Mouse (Mus musculus) left cerebral cortex, adult 18-20 months (tissue): Measurements from ENCODE around the gene Zfp212. TPM values are rescaled to one million over a fixed set of nuclear protein-coding genes. Genes with fewer than 3 reads are reported as not detected.
A peak's percentile ranks its signal among the peaks of the same experiment; 100 is the strongest.

Source experiments
- DNase-seq, 2 experiments: peaks; one replicate each; pipeline ENCODE4 v3.0.0; 2021 to 2022; ENCODE audit warnings: low spot score in 2 of 2, mixed read lengths in 1 of 2
- long read RNA-seq, 2 experiments: library from polyadenylated mRNA; stranded (forward); transcript quantifications; one replicate each; pipeline ENCODE4 v2.0.0; 2021
- total RNA-seq, 2 experiments: library from RNA; stranded (reverse); gene quantifications; 2 replicates each; pipeline ENCODE4 v1.2.3; 2021

Zfp212 gene
- total RNA-seq, result 10 to 100 TPM; 17.0 to 18.3 TPM
- long read RNA-seq, experiment 1, transcript Zfp212-201 (5 exons, 2,801 nt), result major isoform, 15 of 22 reads
- long read RNA-seq, experiment 1, partial matches to known transcripts, result 0 of 22 reads
- long read RNA-seq, experiment 1, other reads (novel, unspliced or antisense), result 7 of 22 reads
- long read RNA-seq, experiment 2, transcript Zfp212-201 (5 exons, 2,801 nt), result major isoform, 14 of 19 reads
- long read RNA-seq, experiment 2, partial matches to known transcripts, result 2 of 19 reads
- long read RNA-seq, experiment 2, other reads (novel, unspliced or antisense), result 3 of 19 reads

DNA sequence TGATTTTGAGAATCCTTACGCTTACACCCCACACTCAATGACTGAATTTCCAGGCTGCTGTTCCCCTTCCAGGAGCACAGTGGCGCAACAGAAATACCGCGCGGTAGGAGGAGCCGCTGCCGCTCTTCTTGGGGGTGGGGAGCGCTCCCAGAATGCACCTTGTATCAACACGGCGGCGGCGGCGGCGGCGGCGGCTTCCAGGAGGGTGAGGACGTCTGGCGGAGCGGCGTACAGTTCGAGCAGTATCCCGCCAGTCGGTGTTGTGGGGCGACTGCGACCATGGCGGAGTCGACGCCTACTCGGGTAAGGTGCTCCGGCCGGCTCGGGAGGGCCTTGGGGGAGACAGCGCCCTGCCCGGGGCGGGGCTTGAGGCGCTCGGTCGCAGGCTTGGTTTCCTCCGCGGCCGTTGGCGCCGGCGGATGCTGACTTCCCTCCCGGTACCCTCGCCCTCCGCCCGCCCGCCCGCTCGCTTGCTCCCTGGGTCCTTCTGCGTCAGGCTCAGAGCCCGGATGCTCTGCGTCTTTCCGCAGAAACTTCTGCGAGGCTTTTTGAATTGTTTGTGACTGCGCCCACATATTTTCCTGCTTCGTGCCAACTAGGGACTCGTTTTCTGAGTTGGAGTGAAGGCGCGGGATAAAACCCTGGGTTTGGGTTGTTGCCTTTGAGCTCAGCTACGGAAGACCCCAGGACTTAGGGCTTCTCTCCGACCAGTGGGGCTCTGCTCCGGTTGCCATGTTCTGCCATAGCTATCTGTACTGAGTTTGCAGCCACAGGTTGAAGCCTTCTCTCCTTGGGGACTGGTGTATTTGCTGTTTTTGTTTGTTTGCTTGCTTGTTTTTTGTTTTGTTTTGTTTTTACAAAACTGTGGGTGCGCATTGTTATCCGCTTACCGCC is at the start of gene Zfp212:
TSS of gene Zfp212 (plus strand) at position 30 of the 894 bp plus-strand sequence.
- peak; percentile 86 to 91 for DNase-seq

DNA sequence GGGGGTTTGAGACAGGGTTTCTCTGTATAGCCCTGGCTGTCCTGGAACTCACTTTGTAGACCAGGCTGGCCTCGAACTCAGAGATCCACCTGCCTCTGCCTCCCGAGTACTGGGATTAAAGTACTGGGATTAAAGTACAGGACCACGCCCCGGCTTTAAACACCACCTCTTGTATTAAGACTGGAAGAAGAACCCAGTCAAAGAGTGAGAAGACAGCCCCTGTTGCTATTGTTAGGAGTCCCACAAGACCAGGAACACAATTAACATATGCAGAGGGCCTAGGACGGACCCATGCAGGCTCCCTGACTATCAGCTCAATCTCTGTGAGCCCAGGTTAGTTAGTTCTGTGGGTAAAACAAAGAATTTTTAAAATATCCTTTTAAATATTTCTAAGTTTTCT is 48.0 kb upstream of the Zfp212 start:
- no peak for DNase-seq

DNA sequence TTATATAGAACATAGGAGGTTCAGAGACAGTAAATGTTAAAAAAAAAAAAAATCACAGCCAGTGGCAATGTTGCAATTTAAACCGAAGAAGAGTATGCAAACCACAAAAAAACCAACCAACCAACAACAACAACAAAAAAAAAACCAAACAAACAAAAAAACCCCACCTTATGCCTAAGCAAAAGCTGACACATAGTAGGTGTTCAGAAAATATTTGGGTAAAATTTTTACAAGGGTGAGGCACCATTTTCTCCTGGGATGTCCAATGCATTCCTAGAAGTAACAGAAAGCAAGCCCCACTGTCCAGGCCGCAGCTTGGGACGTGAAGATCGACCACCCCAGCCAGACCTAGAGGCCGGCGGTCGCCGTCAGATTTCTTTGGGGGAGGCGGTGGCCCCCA is 43.2 kb upstream of the Zfp212 start, which contains the start of gene Zfp282:
TSS of gene Zfp282 (plus strand) at position 147 of the 400 bp plus-strand sequence.
- DNase-seq, result no peak

DNA sequence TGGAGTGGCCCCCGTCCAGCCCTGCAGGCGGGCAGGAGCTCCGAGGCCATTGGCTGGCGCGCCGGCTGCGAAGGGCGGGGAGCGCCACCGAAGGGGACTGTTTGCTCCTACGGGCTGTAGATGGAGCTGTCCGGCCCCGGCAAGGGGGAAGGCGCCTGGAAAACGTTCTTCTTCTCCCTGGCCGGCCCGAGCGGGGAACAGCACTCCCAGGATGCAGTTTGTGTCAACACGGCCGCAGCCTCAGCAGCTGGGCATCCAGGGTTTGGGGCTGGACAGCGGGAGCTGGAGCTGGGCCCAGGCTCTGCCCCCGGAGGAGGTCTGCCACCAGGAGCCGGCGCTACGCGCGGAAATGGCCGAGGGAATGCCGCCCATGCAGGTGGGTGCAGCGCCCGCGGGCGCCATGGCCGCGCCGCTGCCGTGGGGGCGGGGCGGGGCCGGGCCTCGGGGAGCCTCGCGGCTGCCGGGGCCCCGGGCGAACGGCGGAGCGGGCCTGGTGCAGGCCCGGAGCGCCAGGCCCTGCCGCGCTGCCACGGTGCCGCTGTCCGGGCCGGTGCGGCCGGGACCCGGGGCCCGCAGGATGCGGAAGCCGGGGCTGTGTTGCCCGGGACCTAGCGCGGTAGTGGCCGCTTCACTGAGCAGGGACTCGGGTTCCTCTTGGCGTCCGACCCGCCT is 42.7 kb upstream of the Zfp212 start:
- peak; percentile 84 to 92 for DNase-seq

DNA sequence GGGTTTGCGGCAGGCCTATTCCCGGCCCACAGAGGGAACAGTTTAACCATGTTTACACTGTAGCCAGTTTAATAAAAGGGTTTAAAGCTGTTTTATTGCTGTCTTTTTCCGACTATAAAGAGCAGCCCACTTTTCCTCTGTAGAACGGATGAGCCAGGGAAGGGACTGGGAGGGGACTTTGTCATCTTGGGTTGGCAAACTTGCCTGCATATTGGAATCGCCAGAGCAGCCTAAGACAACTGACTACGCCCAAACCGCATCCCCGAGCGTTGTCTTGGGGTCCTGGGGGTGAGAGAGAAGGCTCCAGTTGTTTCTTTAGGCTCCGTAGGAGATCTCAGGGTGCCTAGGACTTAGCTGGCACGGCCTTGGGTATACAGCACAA is 42.2 kb upstream of the Zfp212 start:
- peak in 1 of 2 experiments; percentile 11 for DNase-seq

DNA sequence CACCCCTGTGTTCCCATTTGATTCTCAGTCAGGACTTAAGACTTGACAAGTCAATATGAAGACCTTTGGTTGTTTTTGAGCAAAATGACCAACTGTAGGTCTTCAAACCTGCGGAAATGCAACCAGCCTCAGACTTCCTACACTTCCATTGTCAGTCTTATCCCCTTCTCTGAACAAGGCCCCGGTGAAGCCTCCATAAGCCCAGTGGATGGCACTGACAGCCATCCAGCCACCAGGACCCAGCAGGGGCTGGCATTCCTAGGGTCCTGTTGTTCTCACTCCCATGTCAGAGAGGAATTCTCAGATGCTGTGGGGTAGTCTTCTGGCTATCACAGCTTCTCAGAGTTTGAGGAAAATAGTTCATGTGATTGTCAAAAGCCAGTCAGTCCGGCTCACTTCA is 41.7 kb upstream of the Zfp212 start:
- DNase-seq, result no peak

DNA sequence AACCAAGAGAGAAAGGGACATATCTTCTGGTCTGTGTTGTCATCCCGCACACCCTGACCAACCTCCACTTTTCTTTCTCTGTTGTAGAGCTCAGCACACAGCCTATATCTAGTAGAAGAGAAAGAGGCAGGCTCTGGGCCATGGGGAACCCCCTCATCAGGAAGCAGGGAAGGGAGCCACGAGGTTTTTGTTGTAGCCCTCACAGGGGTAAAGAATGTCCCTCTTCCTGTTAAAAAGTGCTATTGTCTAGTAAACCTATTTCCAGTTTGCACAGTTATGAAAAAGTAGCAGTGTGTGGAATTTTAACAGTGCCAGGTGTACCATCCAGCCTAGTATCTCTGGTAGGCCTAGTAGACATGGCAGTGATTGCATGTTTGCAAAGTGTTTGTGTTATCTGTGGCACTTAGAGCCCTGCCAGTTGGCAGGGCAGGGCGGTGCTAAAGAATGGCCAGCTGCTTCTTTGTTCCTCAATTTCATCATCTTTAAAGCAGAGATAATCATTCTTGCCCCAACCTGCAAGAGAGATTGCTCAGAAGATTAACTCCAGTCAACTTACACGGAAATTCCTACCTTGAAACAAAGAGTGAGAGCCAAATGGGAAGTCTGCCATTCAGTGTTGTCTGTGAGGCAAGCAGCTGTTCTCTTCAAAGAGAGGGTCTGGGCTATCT is 41.1 kb upstream of the Zfp212 start:
- no peak for DNase-seq

DNA sequence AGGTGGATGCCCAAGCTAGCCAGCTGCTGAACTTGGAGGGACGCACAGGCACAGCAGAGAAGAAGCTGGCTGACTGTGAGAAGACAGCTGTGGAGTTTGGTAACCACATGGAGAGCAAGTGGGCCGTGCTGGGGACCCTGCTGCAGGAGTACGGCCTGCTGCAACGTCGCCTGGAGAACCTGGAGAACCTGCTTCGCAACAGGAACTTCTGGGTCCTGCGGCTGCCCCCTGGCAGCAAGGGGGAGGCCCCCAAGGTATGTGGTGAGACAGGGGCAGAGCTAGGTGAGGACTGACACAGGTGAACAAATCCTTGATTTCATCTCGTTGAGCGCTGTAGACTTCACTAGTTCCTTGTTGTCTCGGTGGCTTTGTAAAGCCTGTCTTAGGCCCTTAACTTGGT is 40.1 kb upstream of the Zfp212 start:
- no peak for DNase-seq

DNA sequence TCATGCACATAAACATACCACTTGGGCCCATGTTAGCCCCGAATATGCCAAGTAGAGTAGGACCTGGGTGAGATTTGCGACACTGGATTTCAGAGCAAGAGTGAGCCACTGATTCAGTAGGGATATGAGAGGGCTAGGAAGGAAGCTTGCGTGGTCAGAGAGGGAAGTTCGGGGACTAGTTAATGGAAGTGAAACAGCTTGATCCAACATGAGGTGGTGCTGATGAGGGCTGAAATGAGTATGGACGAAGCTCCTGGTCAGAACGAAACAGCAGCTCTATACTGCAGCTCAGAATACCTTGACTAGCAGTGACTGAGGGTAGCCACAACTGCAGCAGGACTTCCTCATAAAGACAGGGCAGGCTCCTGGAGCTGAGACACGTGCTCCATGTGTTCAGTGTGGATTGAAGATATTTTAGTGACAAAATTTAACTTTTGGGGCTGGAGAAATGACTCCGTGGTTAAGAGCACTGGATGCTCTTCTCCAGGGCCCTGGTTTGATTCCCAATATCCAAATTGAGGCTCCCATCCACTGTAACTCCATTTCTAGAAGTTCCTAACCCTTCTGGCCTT is 31.4 kb upstream of the Zfp212 start:
- no peak for DNase-seq

DNA sequence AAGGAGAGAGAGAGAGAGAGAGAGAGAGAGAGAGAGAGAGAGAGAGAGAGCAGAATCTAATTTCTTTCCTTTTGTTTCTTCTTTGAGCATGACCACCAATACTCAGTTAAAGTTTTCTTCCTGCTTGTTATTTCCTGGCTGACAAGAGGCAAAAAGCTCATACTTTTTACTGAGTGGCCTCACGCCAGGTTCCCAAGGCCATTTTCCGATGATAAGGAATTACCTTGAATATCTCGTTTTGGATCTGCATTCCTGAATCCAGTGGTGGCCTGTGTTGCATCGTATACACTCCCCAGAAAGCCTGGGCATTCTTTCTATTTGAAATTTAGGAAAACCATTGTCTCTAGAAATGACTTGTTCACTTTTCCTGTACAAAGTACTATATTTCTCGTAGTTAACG is 20.9 kb upstream of the Zfp212 start:
- DNase-seq, result no peak

DNA sequence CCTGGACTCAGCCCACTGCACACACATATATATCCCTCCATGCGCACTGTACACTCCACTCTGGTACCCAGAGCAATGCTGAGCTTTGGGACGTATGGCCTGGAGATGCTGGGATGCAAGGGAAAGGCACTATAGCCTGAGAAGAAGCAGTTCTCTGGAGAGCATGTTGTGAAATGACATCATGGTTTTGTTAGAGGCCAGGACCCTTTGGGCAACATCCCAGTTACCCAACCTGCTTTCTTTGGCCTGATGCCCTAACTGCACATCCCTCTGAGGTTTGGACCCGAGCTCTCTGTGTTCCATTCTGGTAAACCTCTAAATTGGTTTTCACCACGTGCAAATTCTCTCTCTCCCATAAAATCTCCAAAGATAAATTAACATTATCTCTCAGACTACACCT is 16.7 kb upstream of the Zfp212 start:
- no peak for DNase-seq

DNA sequence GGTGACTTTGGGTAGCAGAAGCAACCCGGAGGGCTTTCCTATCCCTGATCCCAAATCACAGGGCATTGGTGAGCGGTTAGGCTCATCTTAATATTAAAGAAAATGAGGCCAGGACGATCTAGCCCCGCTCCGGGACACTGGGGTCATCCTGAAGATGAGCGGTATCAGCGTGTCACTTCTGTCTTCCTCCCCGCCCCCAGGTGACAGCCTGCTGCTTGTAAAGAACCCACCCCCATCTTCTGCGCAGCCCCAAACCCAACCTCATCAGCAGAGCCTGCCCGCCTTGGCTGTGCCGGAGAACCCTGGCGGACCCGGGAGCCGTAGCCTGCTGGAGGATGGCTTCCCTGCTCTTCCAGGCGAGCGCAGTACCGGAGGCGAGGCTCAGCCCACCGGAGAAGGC is 15.9 kb upstream of the Zfp212 start:
- DNase-seq, result no peak

DNA sequence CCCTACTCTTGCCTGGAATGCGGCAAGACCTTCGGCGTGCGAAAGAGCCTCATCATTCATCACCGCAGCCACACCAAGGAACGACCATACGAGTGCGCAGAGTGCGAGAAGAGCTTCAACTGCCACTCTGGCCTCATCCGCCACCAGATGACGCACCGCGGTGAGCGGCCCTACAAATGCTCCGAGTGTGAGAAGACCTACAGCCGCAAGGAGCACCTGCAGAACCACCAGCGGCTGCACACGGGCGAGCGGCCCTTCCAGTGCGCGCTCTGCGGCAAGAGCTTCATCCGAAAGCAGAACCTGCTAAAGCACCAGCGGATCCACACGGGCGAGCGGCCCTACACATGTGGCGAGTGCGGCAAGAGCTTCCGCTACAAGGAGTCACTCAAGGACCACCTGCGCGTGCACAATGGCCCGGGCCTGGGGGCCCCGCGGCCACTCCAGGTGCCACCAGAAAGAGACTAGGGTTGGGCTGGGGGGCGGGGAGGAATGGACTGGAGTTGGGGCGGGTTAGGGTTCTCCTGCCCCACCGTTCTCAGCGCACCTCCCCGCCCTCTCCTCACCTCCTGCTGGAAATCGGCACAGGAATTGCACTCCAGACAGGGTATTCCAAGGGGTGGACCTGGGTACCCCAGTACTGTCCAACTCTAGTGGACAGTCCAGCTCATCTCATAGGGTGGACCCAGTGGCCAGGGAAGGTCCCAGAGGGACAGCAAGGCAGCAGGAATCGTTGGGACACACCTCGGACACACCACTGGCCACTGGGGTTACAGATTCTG is 15.2 kb upstream of the Zfp212 start:
- no peak for DNase-seq

DNA sequence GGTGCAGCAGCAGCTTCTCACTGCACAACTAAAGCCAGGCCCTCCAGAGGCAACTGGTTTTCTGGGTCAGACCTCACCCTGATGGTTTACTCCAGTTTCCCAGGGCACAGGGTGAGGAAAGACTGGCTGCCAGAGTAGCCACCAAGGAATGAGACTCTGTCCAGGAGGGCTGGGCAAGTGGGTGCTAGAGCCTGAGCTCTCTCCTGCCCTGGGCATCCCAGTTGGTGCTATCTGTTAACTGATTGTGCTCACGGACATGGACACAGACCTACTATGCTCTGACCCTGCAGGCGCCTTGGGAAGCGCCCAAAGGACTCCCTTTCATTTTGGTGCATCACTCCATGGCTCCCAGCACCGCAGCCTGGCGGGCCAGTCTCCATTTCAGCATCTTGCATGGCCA is 13.9 kb upstream of the Zfp212 start:
- no peak for DNase-seq

DNA sequence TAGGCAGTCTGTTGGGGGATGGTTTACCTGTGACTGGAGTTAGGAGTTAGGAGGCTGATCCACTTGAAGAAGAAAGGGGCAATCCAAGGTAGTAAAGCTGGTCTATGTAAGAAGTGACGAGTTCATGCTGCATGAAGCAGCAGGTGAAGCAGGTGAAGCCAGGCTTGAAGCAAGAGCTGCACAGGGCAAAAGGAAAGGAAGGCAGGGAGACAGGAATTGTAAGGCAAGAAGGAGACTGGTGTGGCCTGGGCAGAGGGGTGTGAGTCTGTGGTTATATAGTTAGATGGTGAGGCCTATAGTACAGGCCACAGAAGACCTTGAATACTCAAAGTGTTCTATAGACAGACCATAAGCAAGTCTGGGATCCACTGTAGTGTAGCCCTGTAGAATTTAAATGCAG is 11.3 kb upstream of the Zfp212 start:
- no peak for DNase-seq

DNA sequence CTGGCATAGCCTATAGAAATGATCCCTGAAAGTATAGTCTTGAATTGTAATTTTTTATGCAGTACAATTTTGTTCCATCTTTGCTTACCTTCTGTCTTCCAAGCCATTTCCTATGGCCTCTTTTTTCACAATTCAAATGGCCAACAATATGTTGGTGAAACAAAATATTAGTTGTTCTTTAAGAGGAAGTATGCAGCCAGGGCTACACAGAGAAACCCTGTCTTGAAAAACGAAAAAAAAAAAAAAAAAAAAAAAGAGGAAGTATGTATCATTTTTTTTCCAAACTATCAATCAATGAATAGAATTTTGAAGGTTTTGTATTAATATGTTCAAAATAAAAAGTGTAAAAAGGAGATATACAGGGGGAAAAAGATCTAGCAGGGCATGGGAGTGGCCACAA is 8.6 kb upstream of the Zfp212 start:
- no peak for DNase-seq

DNA sequence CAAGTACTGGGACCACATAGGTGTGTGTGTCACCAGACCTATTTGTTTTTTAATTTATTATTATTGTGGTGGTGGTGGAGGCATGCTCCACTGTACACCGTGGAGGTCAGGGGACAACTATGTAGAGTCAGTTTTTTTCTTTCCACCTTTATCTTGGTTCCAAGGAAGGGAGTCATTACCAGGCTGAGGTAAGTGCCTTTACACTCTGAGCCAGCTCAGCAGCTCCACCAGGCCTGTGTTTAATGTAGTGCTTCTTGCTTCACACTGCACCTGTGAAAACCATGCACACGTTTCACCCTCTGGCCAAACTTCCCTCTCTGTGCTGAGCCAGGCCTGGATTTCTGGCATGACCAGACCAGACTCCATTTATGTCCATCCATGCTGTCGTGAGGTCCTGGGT is 7.3 kb upstream of the Zfp212 start:
- DNase-seq, result no peak

DNA sequence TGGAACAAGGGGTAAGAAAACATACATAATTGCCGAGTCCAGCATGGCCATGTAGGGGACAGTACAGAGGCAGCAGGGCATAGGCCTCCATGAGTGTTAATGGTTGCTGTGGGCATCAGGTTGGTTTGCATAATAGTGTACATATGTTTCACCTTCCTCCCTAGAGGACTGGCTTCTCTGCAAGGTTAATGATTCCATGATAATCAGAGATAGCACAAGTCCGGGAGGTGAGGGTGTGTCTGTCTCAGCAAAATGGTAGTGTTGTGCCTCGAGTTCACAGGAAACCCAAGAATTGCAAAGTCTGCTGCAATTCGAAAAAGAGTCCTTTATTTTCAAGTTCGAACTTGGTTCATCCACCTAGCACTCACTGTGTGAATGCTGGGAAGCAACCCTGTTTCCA is 3.2 kb upstream of the Zfp212 start:
- DNase-seq, result no peak

DNA sequence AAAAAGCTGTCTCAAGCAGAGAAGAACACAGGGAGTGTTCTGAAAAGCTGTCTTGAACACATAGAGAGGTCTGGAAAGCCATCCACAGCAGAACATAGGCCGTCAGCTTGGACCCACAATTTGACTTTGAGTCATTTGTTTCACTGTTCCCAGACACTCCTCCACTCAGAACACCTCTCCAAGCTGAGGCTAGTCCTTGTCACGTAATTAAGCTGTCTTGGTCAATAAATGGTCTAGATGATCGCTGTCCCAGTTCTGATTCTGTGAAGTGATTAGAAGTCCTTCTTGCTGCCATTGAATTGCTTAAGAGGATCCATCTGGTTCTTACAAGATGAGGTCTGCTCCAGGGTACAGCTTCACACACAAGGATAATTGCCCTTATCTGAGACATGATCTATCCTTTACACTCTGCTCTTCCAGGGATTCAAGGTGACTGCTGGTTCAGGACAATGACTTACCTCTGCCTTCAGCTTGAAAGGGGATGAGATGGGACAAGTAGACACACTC is 1.5 kb upstream of the Zfp212 start:
- no peak for DNase-seq
